Mouse (Mus musculus): ENCODE results near the gene Selenbp1.
A peak's percentile ranks its signal among the peaks of the same experiment; 100 is the strongest.
"Not testable (repeated sequence)": the region's sequence is repeated elsewhere in the genome, so short reads cannot be mapped to it uniquely, and the experiment has no call there.

Gene Selenbp1

DNA sequence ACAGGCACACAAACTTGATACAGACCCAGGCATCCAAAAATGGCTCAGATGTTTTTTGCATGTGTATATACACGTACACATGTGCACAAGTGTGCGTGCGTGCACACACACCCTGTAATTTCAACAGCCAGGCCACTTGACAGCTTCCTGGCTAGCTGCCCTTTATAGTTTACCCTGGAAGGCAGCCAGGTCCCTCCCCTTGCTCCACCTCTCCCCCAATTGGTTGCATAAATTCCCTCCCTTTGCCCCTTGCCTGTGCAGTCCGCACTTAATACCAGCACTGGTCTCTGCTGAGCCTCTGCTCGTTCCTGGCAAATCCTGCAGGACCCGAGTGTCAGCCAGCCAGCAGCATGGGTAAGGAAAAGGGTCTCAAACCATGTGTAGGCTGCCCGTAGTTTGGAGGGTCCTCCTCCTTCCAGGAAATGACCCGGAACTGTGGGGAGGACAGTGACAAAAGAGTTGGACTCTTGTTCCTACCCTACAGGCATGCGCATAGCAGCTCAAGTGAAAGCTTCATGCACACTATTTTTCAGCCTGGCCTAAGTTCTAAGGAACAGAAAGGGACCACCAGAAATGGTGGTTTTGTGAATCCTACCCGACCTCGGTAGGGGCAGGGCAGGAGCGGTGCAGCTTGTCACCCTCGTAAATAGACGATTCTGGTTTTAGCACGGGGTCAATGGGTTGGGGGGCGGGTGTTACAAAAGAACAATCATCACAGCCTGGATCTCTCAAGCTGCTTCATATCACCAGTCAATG, at the start of gene Selenbp1:
Gene Selenbp1, plus strand, starts transcription at position 248 of the 756 bp plus-strand sequence.
- DNase-seq (ENCODE audit: low read depth, low spot score) = no peak

DNA sequence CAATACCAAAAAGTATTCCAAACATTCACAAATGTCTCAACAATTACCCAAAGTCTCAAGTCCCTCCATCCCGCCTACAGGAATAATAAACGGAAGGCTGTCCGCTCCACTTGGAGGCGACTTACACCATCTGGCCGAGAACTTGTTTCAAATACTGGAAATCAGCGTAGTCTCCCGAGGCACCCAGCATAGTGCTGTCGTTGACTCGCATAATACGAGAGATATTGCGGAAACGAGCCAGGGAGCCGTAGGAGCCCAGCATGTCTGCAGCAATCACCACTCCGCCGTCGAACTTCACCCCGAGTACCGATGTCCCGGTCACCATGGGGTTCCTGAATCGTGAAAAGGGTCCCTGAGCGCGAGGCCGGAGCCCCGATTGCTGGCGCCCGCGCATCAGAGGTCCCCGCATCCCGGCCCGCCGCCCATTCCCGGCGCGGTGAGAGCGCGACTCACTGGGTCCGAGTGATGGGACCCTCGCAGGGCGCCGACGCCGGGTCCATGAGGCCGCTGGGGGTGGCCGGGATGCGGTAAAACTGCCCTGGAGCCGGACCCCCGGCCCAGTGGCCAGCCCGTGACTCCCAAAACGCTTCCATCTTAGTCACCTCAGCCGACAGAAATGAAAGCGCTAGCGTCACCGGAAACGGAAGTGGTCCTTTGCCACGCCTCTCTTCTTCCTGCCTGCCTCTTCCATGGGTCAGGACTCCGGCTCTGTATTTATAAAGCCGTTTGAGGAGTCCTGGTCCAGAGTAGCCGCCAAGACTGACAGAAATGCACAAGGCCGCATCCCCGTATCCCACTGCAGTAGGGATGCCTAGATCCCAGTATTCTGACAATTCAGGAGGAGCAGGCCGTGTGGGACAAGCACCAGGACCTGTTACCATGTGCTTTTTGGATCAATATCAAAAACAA, 46.3 kb upstream of the Selenbp1 start, which contains the start of gene Psmb4:
Gene Psmb4, minus strand, starts transcription at position 646 of the 909 bp plus-strand sequence.
- peak; percentile 86 for DNase-seq (ENCODE audit: low read depth, low spot score)

DNA sequence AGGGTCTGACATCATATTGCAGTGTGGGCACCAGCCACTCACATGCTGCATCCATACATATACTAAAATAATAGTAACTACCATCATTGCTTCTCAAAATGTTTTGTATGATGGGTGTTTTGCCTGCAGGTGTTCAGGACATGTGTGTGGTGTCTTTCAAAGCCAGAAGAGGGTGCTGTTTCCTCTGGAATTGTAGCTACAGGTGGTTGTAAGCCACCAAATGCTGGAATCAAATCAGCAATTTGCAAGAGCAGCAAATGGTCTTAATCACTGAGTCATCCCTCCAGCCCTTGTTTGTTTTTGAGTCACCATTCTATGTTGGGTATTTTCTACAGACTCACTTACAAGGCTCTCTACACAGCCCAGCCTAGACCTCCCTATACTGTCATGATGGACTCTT, 44.3 kb upstream of the Selenbp1 start:
- DNase-seq (ENCODE audit: low read depth, low spot score) = no peak

DNA sequence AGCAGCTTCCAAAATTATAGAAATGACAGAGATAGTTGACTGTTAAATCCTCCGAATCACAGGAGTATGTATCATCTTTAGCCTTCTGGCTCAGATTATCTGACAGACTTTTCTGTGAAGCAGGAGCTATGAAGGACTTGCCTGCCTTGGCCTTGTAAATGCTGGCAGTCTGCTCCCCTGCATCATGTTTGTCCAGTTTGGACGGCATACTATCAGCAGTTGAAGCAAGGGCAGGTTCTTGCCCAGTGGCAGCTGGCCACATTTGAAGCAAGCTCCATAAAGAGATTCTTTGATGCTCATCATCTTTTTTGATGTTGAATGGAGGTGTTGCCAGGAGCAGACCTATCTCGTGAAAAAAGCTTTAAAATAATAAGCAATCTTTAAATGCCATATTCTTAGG, 38.8 kb upstream of the Selenbp1 start:
- DNase-seq (ENCODE audit: low read depth, low spot score) = no peak

DNA sequence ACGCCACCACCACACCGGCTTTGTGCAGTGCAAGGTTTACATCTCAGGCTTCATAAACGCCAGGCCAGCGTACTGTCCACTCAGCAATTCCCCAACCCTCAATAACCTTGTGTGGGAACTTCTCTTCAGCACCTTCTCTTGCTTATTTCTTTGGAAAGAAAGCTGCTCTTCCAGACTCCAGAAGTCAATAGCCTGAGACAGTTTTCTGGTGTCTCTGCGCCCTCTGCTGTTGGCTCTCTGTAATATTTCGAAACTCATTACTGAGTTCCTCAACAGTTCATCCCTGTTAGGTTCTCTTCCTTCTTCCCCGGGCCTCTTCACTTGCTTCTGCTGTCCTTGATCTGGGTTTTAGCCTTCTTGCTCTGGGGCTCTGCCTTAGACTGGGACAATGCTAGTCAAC, 30.1 kb upstream of the Selenbp1 start:
- DNase-seq (ENCODE audit: low read depth, low spot score) = peak; percentile 49

DNA sequence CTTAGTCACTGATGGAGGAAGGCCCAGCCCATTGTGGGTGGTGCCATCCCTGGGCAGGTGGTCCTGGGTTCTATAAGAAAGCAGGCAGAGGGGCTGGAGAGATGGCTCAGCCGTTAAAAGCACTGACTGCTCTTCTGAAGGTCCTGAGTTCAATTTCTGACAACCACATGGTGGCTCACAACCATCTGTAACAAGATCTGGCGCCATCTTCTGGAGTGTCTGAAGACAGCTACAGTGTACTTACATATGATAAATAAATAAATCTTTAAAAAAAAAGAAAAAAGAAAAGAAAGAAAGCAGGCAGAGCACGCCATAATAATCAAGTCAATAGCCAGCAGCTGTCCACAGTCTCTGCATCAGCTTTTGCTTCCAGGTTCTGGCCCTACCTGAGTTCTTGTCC, 28.1 kb upstream of the Selenbp1 start:
- not testable (repeated sequence) for DNase-seq (ENCODE audit: low read depth, low spot score)

DNA sequence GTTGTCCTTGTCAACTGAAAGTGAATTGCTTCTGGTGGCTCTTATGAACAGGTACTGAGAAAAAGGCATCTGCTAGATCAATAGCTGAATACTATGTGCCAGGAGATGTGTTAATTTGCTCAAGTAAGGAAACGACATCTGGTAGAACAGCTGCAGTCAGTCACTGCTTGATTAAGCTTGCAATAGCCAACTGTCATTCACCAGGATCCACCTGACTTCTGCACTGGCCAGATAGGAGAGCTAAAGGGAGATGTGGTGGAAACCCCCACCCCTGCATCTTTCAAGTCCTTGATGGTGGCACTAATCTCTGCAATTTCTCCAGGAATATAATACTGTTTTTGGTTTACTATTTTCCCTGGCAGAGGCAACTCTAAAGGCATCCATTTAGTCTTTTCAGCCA, 26.4 kb upstream of the Selenbp1 start:
- no peak for DNase-seq (ENCODE audit: low read depth, low spot score)

DNA sequence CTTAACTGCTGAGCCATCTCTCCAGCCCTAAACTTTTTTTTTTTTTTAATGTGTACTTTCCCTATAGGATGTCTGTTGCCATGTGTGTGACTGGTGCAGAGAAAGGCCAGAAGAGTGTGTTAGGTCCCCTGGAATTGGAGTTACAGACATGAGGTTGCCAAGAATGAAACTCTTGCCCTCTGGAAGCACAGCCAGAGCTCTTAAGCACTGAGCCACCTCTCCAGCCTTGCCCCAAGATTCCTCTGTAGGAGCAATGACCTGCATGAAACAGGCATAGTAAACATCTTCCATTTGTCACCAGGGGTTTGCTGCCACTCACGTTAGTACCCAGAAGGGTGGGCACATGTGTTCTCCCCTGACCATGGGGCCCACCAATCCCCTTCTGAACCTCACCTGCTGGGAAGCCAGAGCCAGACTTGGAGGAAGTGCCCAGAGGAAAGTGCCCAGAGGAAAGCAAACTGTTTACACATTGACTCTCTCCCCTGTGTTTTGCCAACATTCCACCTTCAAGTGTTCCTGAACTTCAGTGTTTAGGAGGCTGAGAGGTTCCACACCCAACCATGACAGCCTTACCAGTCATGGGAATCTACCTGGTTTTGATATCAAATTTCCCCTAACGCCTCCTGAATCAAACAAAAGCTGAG, 21.7 kb upstream of the Selenbp1 start:
- no peak for DNase-seq (ENCODE audit: low read depth, low spot score)

DNA sequence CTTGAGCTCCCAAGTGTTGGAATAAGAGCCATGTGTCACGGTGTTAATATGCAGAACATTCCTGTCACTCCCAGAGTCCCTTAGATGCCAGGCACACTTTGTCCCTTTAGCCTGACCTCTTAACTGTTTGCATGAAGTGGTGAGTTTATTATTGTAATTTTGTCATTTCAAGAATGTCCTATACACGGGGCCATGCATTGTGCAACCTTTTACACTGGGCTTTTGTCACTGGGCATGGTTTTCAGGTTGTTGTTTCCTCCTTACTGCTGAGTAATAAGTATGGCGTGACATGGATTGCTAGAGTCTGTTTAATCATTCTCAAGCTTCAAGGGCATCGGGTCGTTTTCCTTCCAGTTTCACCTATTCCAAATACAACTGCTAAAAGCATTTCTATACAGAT, 19.1 kb upstream of the Selenbp1 start:
- DNase-seq (ENCODE audit: low read depth, low spot score) = no peak

DNA sequence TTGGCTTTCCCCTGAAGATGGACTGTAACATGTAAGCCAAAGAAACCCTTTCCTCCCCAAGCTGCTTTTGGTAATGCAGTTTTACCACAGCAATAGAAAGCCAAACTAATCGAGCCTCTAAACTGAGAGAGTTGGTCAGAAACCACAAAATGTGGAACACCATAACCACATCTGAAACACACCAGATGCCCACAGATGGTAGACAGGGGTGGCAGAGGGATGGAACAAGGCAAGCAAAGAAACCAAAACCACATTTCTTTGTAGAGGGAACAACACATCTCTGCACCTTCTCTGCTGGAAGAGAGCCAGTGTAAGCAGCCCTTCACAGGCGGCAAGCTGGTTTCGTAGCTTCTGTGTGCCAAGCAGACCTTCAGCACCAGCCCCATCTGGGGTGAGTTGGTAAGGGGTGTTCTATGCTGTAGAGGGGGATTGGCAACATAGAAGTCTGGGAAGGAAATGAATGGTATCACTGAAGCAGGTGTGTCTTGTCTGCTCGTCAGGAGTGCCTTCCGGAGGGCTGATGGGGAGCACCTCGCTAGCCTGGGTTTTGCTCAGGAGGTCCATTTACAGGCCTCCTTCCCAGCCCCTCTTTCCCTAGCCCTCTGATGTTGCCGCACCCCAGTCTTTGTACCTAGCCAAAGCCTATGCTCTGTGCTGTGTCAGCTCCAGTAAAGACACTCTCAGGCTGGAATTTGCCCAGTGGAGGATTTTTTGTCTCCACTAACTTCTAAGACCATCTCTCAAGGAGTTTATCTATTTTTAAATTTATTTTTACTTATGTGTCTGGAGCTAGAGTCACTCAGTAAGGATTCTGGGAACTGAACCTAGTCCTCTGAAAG, 16.7 kb upstream of the Selenbp1 start:
- no peak for DNase-seq (ENCODE audit: low read depth, low spot score)

DNA sequence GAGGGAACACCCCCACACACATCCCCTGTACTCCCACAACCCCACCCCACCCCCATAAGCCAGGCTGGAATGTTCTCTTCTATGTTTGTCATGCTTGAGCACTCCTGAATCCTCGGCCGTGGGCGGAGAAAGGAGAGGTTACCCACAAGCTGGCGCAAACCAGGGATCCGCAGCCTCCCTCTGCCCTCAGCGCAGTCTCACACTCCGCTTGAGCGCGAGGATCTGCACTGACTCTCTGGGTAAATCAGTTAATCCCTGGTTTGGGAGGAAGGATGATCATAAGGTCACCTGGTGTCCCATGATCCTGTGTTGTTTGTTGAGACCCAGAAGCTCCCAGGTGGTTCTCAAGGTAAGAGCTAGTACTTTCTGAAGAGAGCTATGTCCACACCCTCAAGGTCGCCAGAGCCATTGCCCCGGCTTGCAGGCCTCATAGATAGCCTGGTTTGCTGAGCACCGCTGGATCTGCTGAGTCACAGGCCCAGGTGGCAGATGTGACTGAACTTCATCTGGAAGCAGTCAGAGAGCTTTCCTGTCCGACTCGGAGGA, 15.0 kb upstream of the Selenbp1 start:
- DNase-seq (ENCODE audit: low read depth, low spot score) = no peak

DNA sequence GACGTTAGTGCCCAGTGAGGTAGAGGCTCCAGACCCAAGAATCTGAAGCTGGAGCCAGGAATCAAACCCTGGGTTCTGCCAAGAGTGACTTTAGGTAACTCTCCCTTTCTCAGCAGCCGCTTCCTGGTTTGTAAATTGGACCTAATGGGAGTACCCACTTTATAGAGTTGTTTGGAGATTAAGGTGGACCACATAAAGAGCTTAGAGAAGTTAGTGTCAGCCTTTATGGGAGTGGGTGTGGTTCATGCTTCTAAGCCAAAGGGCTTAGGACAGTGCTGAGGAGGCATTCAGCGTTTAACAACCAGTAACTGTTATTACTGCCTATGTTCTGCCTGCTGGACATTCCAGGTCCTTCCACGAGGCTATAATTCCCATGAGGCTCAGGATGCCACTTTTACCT, 14.0 kb upstream of the Selenbp1 start:
- DNase-seq (ENCODE audit: low read depth, low spot score) = no peak

DNA sequence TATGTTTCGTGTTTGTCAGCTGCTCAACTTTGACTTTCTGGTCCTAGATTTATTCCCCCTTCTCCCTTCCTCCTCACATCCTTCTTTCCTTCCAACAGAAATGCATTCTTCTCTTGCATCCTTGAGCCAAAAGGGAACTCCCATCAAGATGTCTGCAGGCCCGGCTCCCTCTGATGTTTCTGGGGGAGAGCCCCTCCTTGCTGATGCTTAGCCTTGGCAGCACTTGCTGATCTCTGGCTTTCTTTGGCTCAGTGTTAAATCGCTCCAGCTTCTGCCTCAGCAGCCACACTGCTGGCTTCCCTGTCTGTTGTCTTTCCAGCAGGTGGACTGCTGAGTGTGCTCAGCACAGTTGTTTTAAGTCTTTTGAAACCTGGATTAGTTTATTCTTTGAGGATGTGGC, 11.8 kb upstream of the Selenbp1 start:
- no peak for DNase-seq (ENCODE audit: low read depth, low spot score)

DNA sequence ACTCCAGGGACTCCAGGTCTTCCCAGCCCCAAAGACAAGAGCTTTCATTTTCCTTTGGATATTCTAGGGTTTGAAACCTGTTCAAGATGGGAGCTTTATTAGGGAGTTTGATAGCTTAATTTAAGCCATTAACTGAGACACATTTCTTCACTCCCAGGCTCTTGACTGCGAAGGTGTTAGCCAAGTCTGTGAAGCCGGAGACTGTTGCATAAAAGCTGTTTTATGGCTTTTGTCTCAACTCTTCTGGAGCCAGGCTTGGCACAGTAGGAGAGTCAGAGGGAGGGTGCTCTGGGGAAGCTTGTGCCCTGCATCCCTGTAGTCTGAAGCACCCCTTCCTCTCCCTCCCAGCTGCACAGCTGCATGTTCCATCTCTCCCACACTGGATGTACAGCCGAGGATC, 10.5 kb upstream of the Selenbp1 start:
- no peak for DNase-seq (ENCODE audit: low read depth, low spot score)

DNA sequence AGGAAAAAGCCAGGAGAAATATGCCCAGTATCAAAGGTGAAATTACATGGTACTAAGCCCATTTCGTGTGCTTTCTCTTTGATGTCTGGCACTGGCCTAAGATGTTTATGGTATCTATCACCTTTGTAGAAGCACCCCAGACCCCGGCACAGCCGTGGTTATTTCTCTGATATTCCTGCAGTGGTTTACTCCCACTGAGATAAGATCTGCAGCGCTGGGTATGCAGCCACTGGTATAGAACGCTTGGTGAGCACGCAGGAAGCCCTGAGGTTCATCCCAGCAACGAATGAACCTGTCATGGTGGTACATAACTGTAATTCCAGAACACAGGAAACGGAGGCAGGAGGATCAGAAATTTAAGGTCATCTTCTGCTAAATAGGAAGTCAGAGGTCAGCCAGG, 8.2 kb upstream of the Selenbp1 start:
- no peak for DNase-seq (ENCODE audit: low read depth, low spot score)

DNA sequence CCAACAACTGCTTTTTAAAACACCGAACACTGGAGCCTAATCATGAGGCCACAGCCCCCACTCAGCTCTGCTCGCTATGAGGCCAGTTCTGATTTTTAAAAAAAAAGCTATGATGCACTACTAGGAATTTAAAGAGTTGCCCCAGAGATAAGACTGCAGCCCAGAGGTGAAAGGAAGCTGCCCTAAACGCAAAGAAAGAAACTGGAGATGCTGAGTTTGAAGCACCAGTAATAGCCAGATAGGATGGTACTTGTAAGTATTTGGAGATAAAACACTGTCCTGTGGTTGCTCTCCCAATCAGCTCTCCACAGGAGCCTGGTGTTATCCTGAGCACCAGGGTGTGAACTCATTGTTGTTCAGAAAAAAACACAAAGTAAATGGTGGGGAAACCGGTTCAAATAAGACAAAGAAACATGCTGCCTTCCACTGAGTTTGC, 6.5 kb upstream of the Selenbp1 start:
- DNase-seq (ENCODE audit: low read depth, low spot score) = not testable (repeated sequence)

DNA sequence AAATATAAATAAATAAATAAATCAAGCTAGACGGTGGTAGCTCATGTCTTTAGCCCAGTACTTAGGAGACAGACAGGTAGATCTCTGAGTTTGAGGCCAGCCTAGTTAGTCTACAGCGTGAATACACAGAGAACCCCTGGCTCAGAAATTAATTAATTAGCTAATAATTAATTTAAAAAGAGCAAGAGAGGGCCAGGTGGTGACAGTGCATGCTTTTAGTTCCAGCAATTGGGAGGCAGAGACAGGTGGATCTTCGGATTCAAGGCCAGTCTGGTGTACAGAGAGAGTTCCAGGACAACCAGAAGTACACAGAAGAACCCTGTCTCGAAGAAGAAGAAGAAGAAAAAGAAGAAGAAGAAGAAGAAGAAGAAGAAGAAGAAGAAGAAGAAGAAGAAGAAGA, 3.9 kb upstream of the Selenbp1 start:
- not testable (repeated sequence) for DNase-seq (ENCODE audit: low read depth, low spot score)

DNA sequence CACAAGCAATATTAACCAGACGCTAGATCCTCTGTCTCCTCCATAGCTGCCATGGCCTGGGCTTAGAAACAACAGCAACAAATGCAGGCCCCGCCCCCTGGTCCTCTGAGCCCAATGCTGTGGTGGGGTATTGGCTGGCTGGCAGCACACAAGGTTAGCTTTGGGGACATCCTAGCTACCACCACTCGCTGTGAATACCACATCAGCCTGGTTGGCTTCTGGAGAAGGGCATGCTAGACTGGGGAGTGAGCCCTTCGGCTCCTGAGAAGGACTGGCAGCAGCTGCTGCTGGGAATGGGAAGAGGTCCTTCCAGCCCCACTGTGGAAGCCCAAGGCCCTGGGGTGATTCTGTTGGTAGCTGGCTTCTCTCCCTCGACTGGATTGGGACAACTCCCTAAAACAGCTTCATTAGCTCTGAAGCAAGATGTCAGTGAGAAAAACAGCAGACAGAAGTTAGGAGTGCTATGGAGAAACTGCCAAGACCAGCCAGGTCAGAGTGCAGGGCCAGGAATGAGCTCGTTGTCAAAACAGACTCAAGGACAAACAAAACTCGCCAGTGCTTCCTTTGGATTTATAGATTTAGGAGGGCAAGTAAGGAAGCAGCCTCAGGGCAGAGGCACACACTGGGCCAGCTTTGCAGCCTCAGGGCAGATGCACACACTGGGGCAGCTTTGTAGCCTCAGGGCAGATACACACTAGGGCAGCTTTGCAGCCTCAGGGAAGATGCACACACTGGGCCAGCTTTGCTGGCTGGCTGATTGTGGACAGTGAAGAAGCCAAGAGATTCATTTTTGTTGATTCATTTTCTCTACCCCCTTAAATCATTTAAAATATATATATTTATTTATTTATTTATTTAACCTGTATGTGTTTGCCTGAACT, 2.2 kb upstream of the Selenbp1 start:
- DNase-seq (ENCODE audit: low read depth, low spot score) = not testable (repeated sequence)

DNA sequence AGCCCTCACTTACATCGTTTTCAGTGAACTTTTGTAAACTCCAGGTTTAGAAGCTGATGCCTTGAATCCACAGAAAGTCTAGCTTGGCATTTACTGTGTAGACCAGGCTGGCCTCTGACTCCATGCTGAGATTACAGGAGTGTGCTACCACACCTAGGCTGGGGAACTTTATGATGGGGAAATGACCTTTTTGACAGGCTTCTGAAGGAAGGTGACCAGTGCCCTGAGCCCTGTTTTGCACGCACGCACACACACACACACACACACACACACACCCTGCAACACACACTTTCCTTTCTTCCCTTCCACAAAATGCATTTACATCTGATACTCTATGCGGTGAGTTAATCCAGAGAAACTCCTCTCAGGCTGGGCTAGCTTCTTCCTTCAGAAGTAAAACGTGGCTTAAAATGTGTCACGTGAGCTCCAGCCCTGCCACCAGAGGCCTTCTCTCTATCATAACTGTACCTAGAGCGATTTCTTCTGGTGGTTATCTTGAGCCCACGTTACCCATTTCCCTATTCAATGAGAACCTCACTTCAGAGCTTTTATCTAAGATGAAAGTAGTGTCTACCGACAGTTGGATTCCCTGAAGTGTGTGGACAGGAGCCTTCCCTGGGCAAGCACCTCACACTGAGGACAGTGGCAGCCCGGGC, 1.3 kb upstream of the Selenbp1 start:
- DNase-seq (ENCODE audit: low read depth, low spot score) = not testable (repeated sequence)

All from telencephalon, adult 2 months (tissue).